Mouse (Mus musculus): ENCODE data around the gene Sema5a. TPM values are rescaled to one million over a fixed set of nuclear protein-coding genes. Genes with fewer than 3 reads are reported as not detected.

Sema5a gene
- polyA plus RNA-seq, 1 experiment from 2014 or later: 7.4 TPM

- no peak overlapping the region for H3K4me2 ChIP-seq (ENCODE audit: low read depth, low read length)
Measured at GRCm38 (mm10) chr15:32329670-32330330, 85.2 kb downstream of the Sema5a start.

GRCm38 (mm10) chr15:32330427-32330826 is 85.8 kb downstream of the Sema5a start:
- no peak overlapping the region for H3K4me2 ChIP-seq (ENCODE audit: low read depth, low read length)
- 70% methylated on average over 8 of the region's 8 CpGs for WGBS
- ATAC-seq (replicated peaks; ENCODE audit: extremely low read depth, insufficient read depth, low FRiP score): no peak
- peaks cover 17% of the 10 kb centered on the region for H3K4me1 ChIP-seq (ENCODE audit: control insufficient read depth, insufficient read depth, low read length)
- H3K9ac ChIP-seq (ENCODE audit: low read length): no peak overlapping the region
- H3K4me3 ChIP-seq (ENCODE audit: low read length): no peak overlapping the region
- no peak overlapping the region for H3K27ac ChIP-seq (ENCODE audit: low read length)
- H3K27me3 ChIP-seq (ENCODE audit: control insufficient read depth, insufficient read depth, low read length): no peaks in the 10 kb centered on the region
- no peaks in the 10 kb centered on the region for H3K36me3 ChIP-seq (ENCODE audit: control insufficient read depth, insufficient read depth)
- no peaks in the 10 kb centered on the region for H3K9me3 ChIP-seq (replicated peaks; ENCODE audit: control insufficient read depth, low read length)

More at GRCm38 (mm10) chr15:32329670-32330330, 85.2 kb downstream of the Sema5a start:
- no peak for ATAC-seq (replicated peaks; ENCODE audit: extremely low read depth, insufficient read depth, low FRiP score)
- WGBS: 63% methylated on average over 10 of the region's 10 CpGs
- peaks cover 17% of the 10 kb centered on the region for H3K4me1 ChIP-seq (ENCODE audit: control insufficient read depth, insufficient read depth, low read length)
- H3K9me3 ChIP-seq (replicated peaks; ENCODE audit: control insufficient read depth, low read length): no peaks in the 10 kb centered on the region
- no peak overlapping the region for H3K4me3 ChIP-seq (ENCODE audit: low read length)
- no peaks in the 10 kb centered on the region for H3K36me3 ChIP-seq (ENCODE audit: control insufficient read depth, insufficient read depth)
- no peak overlapping the region for H3K27ac ChIP-seq (ENCODE audit: low read length)
- no peaks in the 10 kb centered on the region for H3K27me3 ChIP-seq (ENCODE audit: control insufficient read depth, insufficient read depth, low read length)
- H3K9ac ChIP-seq (ENCODE audit: low read length): no peak overlapping the region

GRCm38 (mm10) chr15:32331037-32331436 is 86.4 kb downstream of the Sema5a start:
- no peak for ATAC-seq (replicated peaks; ENCODE audit: extremely low read depth, insufficient read depth, low FRiP score)
- H3K27me3 ChIP-seq (ENCODE audit: control insufficient read depth, insufficient read depth, low read length): no peaks in the 10 kb centered on the region
- no peaks in the 10 kb centered on the region for H3K36me3 ChIP-seq (ENCODE audit: control insufficient read depth, insufficient read depth)
- H3K9ac ChIP-seq (ENCODE audit: low read length): no peak overlapping the region
- 88% methylated on average over 2 of the region's 2 CpGs for WGBS
- H3K4me1 ChIP-seq (ENCODE audit: control insufficient read depth, insufficient read depth, low read length): peaks cover 17% of the 10 kb centered on the region
- H3K4me2 ChIP-seq (ENCODE audit: low read depth, low read length): no peak overlapping the region
- no peak overlapping the region for H3K27ac ChIP-seq (ENCODE audit: low read length)
- H3K4me3 ChIP-seq (ENCODE audit: low read length): no peak overlapping the region
- H3K9me3 ChIP-seq (replicated peaks; ENCODE audit: control insufficient read depth, low read length): no peaks in the 10 kb centered on the region

GRCm38 (mm10) chr15:32333456-32333855 is 88.8 kb downstream of the Sema5a start:
- no peak overlapping the region for H3K27ac ChIP-seq (ENCODE audit: low read length)
- no peaks in the 10 kb centered on the region for H3K9me3 ChIP-seq (replicated peaks; ENCODE audit: control insufficient read depth, low read length)
- no peak overlapping the region for H3K4me2 ChIP-seq (ENCODE audit: low read depth, low read length)
- no peaks in the 10 kb centered on the region for H3K36me3 ChIP-seq (ENCODE audit: control insufficient read depth, insufficient read depth)
- ATAC-seq (replicated peaks; ENCODE audit: extremely low read depth, insufficient read depth, low FRiP score): no peak
- H3K27me3 ChIP-seq (ENCODE audit: control insufficient read depth, insufficient read depth, low read length): no peaks in the 10 kb centered on the region
- H3K9ac ChIP-seq (ENCODE audit: low read length): no peak overlapping the region
- WGBS: 61% methylated on average over 2 of the region's 2 CpGs
- H3K4me1 ChIP-seq (ENCODE audit: control insufficient read depth, insufficient read depth, low read length): peaks cover 17% of the 10 kb centered on the region
- no peak overlapping the region for H3K4me3 ChIP-seq (ENCODE audit: low read length)

GRCm38 (mm10) chr15:32337810-32338209 is 93.2 kb downstream of the Sema5a start:
- Histone ChIP-seq H3K9ac (ENCODE audit: low read length) (no peak overlapping the region), H3K36me3 (ENCODE audit: control insufficient read depth, insufficient read depth) (no peaks in the 10 kb centered on the region), H3K4me3 (ENCODE audit: low read length) (no peak overlapping the region), H3K27me3 (ENCODE audit: control insufficient read depth, insufficient read depth, low read length) (no peaks in the 10 kb centered on the region), H3K9me3 (replicated peaks; ENCODE audit: control insufficient read depth, low read length) (no peaks in the 10 kb centered on the region), H3K27ac (ENCODE audit: low read length) (no peak overlapping the region), H3K4me1 (ENCODE audit: control insufficient read depth, insufficient read depth, low read length) (peaks cover 5% of the 10 kb centered on the region), H3K4me2 (ENCODE audit: low read depth, low read length) (no peak overlapping the region)
- WGBS: 88% methylated on average over 3 of the region's 3 CpGs
- no peak for ATAC-seq (replicated peaks; ENCODE audit: extremely low read depth, insufficient read depth, low FRiP score)

GRCm38 (mm10) chr15:32338721-32339290 is 94.2 kb downstream of the Sema5a start:
- H3K4me3 ChIP-seq (ENCODE audit: low read length): no peak overlapping the region

GRCm38 (mm10) chr15:32339426-32339825 is 94.8 kb downstream of the Sema5a start:
- Histone ChIP-seq H3K9ac (ENCODE audit: low read length) (no peak overlapping the region), H3K4me1 (ENCODE audit: control insufficient read depth, insufficient read depth, low read length) (no peaks in the 10 kb centered on the region; the same call in 1 of the 2 replicates), H3K9me3 (replicated peaks; ENCODE audit: control insufficient read depth, low read length) (no peaks in the 10 kb centered on the region), H3K27ac (ENCODE audit: low read length) (no peak overlapping the region), H3K36me3 (ENCODE audit: control insufficient read depth, insufficient read depth) (no peaks in the 10 kb centered on the region), H3K4me2 (ENCODE audit: low read depth, low read length) (no peak overlapping the region), H3K27me3 (ENCODE audit: control insufficient read depth, insufficient read depth, low read length) (no peaks in the 10 kb centered on the region), H3K4me3 (ENCODE audit: low read length) (no peak overlapping the region)
- WGBS: 61% methylated on average over 5 of the region's 5 CpGs
- no peak for ATAC-seq (replicated peaks; ENCODE audit: extremely low read depth, insufficient read depth, low FRiP score)

More at GRCm38 (mm10) chr15:32338721-32339290, 94.2 kb downstream of the Sema5a start:
- Histone ChIP-seq H3K4me2 (ENCODE audit: low read depth, low read length) (no peak overlapping the region), H3K27ac (ENCODE audit: low read length) (no peak overlapping the region), H3K27me3 (ENCODE audit: control insufficient read depth, insufficient read depth, low read length) (no peaks in the 10 kb centered on the region), H3K9me3 (replicated peaks; ENCODE audit: control insufficient read depth, low read length) (no peaks in the 10 kb centered on the region), H3K4me1 (ENCODE audit: control insufficient read depth, insufficient read depth, low read length) (peaks cover 5% of the 10 kb centered on the region), H3K36me3 (ENCODE audit: control insufficient read depth, insufficient read depth) (no peaks in the 10 kb centered on the region), H3K9ac (ENCODE audit: low read length) (no peak overlapping the region)
- WGBS: 64% methylated on average over 3 of the region's 3 CpGs
- ATAC-seq (replicated peaks; ENCODE audit: extremely low read depth, insufficient read depth, low FRiP score): no peak

GRCm38 (mm10) chr15:32341423-32341822 is 96.8 kb downstream of the Sema5a start:
- no peaks in the 10 kb centered on the region for H3K27me3 ChIP-seq (ENCODE audit: control insufficient read depth, insufficient read depth, low read length)
- H3K9ac ChIP-seq (ENCODE audit: low read length): no peak overlapping the region
- H3K4me1 ChIP-seq (ENCODE audit: control insufficient read depth, insufficient read depth, low read length): no peaks in the 10 kb centered on the region
- no peak overlapping the region for H3K4me2 ChIP-seq (ENCODE audit: low read depth, low read length)
- 48% methylated on average over 2 of the region's 2 CpGs for whole genome bisulfite sequencing
- no peak overlapping the region for H3K27ac ChIP-seq (ENCODE audit: low read length)
- no peak for ATAC-seq (replicated peaks; ENCODE audit: extremely low read depth, insufficient read depth, low FRiP score)
- no peak overlapping the region for H3K4me3 ChIP-seq (ENCODE audit: low read length)
- H3K36me3 ChIP-seq (ENCODE audit: control insufficient read depth, insufficient read depth): no peaks in the 10 kb centered on the region
- H3K9me3 ChIP-seq (replicated peaks; ENCODE audit: control insufficient read depth, low read length): no peaks in the 10 kb centered on the region

- no peak for ATAC-seq (replicated peaks; ENCODE audit: extremely low read depth, insufficient read depth, low FRiP score)
- no peak overlapping the region for H3K4me3 ChIP-seq (ENCODE audit: low read length)
- no peaks in the 10 kb centered on the region for H3K9me3 ChIP-seq (replicated peaks; ENCODE audit: control insufficient read depth, low read length)
- no peak overlapping the region for H3K4me2 ChIP-seq (ENCODE audit: low read depth, low read length)
- H3K27ac ChIP-seq (ENCODE audit: low read length): no peak overlapping the region
- H3K27me3 ChIP-seq (ENCODE audit: control insufficient read depth, insufficient read depth, low read length): no peaks in the 10 kb centered on the region
- WGBS: 48% methylated on average over 5 of the region's 5 CpGs
- no peaks in the 10 kb centered on the region for H3K4me1 ChIP-seq (ENCODE audit: control insufficient read depth, insufficient read depth, low read length)
- no peak overlapping the region for H3K9ac ChIP-seq (ENCODE audit: low read length)
- no peaks in the 10 kb centered on the region for H3K36me3 ChIP-seq (ENCODE audit: control insufficient read depth, insufficient read depth)
Measured at GRCm38 (mm10) chr15:32343544-32343943, 98.9 kb downstream of the Sema5a start.

Data from heart, embryonic 16.5 days (tissue).